21 mouse cellular contexts compared by ENCODE assay signal in the genomic region with DNA sequence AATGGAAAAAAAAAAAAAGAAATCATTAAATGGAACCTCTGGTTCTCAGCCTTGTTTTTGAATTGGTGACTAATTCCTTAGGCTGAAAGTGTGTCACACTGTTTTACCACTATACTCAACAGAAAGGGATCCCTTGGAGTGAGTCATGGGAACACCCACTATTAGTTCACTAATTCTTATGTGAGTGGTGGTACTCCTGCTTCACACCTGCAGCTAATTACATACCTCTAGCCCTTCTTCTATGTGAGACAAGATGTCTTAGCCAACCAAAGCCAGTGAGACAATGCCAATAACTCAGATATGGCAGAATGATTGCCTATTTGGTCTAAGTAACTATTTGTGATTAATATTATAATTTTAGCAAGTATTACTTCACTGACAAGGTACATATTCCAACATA.
"Had no signal": no experiment of that assay in that cellular context is flagged by ENCODE, and none has a peak within 500 bp of the region (broad histone marks: within the 10 kb centered on the region; RNA-seq: fewer than 3 reads in every experiment).

No protein-coding gene starts in this region.

- H3K36me3 ChIP-seq: lung, embryonic 15.5 days; midbrain, embryonic 13.5 days; midbrain, embryonic 15.5 days; neural tube, embryonic 13.5 days; neural tube, embryonic 15.5 days had no signal

- H3K27ac ChIP-seq: lung, embryonic 15.5 days; macrophage; midbrain, embryonic 13.5 days; midbrain, embryonic 15.5 days; neural tube, embryonic 13.5 days; neural tube, embryonic 15.5 days had no signal

- ATAC-seq: liver, postnatal 0 days; lung, postnatal 0 days; midbrain, embryonic 13.5 days; midbrain, embryonic 15.5 days had no signal

- H3K4me1 ChIP-seq: lung, embryonic 15.5 days; megakaryocyte, embryonic 14.5 days; midbrain, embryonic 13.5 days; midbrain, embryonic 15.5 days; neural tube, embryonic 13.5 days had no signal

- H3K27me3 ChIP-seq: lung, embryonic 15.5 days; megakaryocyte, embryonic 14.5 days; midbrain, embryonic 13.5 days; midbrain, embryonic 15.5 days; neural tube, embryonic 13.5 days; neural tube, embryonic 15.5 days had no signal

- H3K9ac ChIP-seq: liver, postnatal 0 days; lung, embryonic 15.5 days; midbrain, embryonic 13.5 days; midbrain, embryonic 15.5 days; neural tube, embryonic 13.5 days; neural tube, embryonic 15.5 days had no signal

- H3K4me2 ChIP-seq: lung, embryonic 15.5 days; midbrain, embryonic 11.5 days; midbrain, embryonic 13.5 days; midbrain, embryonic 15.5 days; neural tube, embryonic 13.5 days; neural tube, embryonic 15.5 days had no signal

- DNase-seq: liver, postnatal 0 days; lung, adult 2 months; lung, postnatal 14 days; lung, postnatal 36 days; retina, postnatal 1 day; right cerebral cortex, postnatal 25 days; right cerebral cortex, postnatal 4 days; spleen, adult 18-20 months; thymus, adult 18-20 months; thymus, postnatal 25 days; thymus, postnatal 4 days had no signal

- H3K9me3 ChIP-seq: lung, embryonic 15.5 days; midbrain, embryonic 13.5 days; midbrain, embryonic 15.5 days; neural tube, embryonic 13.5 days; neural tube, embryonic 15.5 days had no signal

- H3K4me3 ChIP-seq: lung, embryonic 15.5 days; megakaryocyte, embryonic 14.5 days; midbrain, embryonic 13.5 days; midbrain, embryonic 15.5 days; myocyte; neural tube, embryonic 13.5 days; neural tube, embryonic 15.5 days had no signal
